Mouse (Mus musculus): ENCODE data around the gene Abcc2.
A peak's percentile ranks its signal among the peaks of the same experiment; 100 is the strongest.

Abcc2 gene

DNA sequence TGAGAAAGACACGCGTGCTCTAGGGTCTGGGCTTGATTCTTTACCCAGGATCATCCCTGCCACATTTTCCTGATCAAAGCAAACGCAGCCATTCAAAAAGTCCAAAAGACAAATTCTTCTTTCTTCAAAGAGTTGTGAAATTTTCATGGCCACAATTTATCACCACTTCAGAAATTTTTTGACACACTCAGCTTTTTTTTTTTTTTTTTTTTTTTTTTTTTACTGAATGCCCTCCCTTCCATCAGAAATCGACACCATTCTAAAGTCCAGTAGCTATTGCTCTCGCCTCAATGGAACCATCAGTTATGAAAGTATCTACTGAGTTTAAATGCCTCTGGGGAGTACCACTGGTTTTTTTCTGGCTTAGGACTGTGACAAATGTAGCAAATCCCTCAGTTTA is 1.6 kb upstream of the Abcc2 start:
- DNase-seq (ENCODE audit: low spot score): no peak

DNA sequence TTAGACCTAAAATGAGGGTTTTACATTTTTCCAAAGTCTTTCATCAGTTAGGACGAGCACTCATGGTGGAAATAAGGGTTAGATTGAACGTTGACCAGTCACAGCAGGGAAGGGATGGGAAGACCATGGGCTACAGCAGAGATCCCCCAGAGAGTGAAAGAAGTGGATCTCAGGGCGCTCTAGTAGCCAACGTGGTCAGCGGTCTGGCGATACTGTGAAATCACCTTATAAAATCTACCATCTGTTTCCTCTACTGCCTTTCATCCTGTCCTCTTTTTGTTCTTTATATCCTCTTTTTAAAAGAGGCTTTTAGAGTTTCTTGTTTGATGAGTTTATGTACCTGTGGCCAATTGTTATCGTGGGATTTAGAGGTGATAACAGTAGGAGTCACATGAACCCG is 2.8 kb downstream of the Abcc2 start:
- DNase-seq (ENCODE audit: low spot score): no peak

DNA sequence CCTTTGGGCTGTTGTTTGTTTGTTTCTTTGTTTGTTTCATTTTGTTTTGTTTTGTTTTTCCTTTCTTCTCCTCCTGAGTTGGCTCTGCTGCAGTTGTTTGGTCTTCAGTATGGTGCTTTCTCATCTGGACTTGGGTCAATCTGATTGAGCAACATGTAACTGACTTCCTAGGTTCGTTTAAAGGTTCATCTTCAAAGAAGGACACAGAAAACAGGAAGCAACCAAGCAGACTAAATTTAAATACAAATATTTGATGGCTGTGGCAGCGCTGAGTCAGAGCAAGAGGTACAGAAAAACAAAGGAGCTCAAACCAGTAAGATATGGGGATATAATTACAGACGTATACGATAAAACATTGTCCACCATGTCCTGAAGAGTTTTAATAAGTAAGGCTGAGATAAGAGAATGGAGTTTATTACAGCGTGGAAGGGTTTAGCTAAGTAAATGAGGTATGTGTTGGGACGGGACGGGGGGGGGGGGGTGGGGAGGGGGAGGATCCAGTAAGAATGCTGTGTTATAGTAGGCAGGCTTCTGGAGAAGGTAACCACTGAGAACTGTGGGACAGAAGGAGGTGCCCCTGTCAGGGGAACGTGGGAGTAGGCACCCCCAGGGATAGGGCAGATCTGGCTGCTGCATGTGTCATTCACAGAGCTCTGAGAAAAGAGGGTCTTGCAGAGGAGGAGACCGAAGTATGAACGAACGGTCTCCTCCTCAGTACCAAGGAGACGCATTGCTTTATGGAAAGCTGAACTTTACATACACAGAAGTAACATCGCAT is 4.4 kb downstream of the Abcc2 start:
- no peak for DNase-seq (ENCODE audit: low spot score)

DNA sequence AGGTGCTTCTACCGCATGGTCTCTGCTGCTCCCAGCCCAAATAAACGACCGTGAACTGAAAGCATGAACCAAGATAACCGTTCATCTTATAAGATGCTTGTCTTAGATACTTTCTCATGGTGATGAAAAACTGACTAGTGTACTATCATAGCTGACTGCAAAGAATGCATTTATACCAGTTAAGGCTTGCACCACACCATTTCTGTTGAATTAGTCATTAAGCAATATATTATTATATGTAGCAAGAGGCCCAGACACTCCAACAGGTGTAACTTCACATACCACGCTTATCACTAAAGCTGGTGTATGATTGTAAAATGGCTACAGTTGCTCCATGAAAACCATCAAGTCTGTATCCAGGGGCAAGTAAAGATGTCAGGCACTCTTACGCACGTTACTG is 7.8 kb downstream of the Abcc2 start:
- no peak for DNase-seq (ENCODE audit: low spot score)

DNA sequence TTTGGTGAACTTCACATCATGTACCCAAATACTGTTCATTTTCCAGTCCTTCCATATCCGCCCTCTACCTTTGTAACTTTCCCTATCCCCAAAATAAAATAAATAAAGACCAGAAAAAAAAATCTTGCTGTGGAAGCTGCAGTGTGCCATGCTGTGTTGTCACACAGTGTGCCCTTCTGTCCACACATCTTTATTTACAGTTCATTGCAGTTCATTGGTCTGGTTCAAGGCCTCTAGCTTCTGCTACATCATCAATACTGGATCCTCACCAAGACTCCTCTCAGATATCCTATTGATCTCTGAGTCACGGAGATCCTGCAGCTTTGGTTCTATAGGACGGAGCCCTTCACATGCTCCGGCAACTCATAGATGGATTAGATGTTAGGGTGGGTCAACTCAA is 10.5 kb downstream of the Abcc2 start:
- DNase-seq (ENCODE audit: low spot score): no peak

DNA sequence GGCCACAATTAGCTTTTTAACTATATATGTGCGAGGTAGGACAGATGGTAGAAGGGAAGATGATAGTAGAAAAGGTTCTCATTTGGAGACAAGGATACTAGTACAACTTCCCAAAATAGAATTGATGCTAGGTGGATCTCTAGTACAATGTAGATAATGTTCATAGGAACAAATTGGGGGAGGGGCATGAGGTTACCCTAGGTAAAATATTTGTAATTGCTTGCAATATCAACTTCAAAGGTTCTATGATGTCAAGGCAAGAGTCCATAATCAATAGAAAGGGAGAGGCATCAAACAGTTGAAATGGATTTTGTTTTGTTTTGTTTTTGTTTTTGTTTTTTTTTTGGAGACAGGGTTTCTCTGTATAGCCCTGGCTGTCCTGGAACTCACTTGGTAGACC is 12.0 kb downstream of the Abcc2 start:
- no peak for DNase-seq (ENCODE audit: low spot score)

DNA sequence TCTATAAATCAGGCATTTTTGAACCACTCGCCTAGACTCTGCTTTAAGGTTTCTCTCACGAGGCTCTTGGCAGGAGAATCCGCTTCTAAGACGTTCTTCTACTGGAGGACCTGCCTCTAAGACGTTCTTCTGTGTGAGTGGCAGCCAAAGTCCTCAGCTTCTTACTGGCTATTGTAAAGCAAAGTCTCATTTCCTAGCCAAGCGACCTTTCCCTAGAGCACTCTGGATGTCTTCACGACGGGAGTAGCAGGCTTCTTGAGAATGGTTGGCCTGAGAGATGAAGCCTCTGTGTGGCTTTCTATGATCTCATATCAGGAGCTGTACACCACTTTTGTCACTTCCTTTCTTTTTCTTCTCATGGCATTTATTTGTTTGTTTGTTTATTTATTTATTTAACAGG is 13.5 kb downstream of the Abcc2 start:
- DNase-seq (ENCODE audit: low spot score): peak; percentile 64

DNA sequence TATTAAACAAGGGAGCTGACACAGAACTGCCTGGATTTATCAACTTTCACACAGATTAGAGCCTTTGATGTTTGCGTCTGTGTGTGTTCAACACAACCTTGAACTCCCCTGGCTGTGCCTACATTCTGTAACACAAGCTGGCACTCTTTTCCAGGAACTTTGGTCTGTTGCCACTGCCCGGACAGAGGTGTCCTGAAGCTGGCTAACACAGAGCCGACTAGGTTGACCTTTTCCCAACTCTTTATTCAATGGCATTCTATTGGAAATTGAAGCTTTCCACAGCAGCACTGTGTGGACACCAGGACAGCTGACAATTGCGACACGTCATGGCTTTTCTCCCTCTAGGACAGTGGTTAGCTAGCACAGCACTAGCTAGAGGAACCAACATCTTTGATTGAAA is 15.2 kb downstream of the Abcc2 start:
- DNase-seq (ENCODE audit: low spot score): peak; percentile 84

DNA sequence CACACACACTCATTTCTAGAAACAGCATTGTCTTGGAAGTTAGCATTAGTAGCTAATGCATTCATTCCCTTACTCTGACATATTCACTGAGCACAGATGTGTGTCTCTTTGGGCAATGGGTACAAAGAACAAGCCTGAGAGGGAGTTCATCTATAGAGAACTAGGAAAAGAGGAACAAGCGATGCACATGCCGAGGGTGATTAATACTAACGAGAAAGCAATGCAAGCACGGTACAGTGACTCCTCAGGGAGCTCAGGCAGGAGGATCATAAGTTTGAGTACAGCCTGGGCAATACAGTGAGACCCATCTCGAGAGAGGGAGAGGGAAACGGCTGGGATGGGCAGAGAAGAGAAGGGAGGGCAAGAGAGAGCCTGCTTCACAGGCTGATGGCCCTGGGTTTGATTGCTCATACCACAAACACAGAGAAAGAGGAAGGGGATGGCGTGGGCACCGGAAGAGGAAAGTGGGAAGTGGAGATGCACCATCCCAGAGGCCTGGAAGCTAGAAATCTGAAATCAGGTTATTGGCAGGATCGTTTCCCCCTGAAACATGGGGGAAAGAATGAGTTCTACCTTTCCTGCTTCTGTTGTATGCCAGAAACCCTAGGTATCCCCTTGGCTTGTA is 19.5 kb downstream of the Abcc2 start:
- no peak for DNase-seq (ENCODE audit: low spot score)

DNA sequence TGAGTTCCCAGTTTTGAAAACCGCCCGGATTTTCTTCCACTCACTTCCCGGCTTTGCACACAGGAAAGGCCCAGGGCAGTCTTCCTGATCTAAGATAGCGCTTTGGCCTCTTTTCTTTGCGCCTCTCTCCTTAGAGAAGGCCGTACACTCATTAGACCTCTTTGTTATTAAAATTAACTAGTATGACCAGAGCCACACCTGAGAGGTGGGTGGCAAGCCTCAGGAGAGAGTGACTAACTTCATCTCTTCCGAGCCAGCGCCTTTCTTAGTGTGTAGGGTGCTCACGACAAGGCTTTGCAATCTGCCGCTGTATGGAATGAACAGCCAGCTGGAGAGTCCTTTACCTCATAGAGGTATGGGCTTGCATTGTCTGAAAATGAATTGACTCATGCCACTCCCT is 21.9 kb downstream of the Abcc2 start:
- DNase-seq (ENCODE audit: low spot score): no peak

DNA sequence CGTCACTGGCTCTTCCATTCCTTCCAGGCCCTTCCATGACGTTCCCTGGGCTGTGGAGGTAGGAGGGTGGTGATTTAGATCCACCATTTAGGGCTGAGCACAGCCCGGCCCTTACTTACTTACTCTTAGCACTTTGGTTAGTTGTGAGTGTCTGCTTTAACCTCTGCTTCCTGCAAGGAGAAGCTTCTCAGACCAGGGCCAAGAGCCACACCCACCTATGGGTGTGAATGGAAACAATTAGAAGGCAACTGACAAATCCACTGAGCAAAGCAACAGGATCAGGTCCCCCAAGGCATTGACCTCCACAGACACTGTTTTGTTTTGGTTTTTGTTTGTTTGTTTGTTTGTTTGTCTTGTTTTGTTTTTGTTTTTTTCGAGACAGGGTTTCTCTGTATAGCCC is 27.3 kb downstream of the Abcc2 start:
- DNase-seq (ENCODE audit: low spot score): no peak

DNA sequence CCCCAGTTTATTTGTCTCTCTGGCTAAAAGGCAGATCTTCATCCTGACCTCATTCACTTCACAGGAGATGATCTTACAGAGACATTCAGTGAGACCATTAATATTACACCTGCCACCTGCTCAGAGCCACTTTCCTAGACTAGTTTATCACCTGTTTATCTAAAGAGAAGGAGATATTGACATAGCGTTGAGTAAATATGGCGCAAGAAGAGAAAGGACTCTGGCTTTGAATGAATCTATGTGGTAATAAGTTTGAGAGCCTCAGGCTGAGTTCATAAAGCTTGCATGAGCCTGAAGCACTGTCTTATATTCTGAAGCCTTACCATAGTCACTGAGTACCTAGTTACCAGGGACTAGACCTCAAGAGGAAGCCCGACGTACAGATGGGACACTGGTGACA is 29.4 kb downstream of the Abcc2 start:
- DNase-seq (ENCODE audit: low spot score): no peak

DNA sequence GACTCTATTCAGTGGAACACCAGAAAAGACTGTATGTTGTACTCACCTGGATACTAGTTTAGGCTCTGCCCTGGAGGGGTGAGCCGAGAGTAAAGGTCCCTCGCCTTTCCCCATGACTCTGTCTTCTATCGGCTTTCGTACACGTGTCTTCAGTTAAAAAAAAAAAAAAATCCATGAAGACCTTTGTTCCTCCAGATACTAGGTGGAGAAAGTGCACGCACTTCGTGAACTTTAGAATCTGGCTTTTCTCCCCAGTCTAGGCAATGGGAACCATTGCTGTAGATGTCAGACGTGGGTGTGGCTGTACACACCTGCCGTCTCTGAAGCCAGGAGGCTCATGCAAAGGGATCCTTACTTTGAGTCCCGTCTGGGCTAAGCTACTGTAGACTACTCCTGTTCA is 31.3 kb downstream of the Abcc2 start:
- DNase-seq (ENCODE audit: low spot score): no peak

DNA sequence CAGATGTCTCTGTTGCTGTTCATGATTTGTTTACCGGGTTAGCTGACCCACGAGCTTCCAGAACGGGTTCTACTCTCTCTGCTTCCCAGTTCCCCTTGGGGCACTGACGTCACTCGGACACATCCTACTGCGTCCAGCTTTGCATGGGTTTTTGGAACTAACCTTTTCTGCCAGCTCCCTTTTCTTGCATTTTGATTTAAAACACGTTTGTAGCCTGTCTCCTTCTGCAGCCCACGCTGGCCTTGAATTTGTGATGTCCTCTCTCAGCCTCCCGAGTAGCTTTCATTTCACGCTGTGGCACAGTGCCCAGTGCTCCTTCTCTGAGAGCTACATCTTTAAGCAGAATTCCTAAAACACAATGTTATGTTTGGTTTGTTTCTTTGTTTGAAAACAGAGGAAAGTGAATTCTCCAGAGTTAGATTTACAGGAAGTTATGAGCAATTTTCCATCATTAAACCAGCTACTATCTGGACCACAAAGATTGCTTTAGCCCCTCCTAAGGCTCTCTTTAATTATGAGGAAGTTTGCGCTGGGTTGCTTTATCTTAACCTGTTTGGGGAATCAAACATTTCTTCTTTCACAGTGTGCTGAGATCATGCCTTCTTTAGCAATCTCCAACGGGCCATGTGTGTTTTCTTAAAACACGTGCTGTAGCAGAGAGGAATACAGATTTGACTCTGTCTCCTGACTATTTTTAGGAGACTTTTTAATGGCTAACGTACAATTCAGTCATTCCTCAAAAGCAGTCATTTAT is 33.8 kb downstream of the Abcc2 start:
- no peak for DNase-seq (ENCODE audit: low spot score)

DNA sequence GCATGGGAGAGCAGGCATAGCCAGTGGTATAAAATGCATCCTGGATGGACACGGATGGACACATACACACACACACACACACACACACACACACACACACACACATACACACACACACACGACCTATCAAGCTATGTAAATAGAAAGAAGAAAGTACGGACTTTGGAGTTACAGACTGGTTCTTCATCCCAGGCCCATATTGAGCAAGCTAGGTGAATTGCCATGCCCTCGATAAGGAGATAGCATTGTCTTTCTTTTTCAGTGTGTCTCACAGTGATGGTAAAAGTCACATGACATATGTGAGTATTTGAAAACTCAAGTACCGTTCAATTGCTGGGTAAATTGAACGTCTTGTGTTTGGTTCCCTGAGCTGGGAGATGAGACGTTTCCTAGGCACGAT is 44.9 kb downstream of the Abcc2 start:
- no peak for DNase-seq (ENCODE audit: low spot score)

DNA sequence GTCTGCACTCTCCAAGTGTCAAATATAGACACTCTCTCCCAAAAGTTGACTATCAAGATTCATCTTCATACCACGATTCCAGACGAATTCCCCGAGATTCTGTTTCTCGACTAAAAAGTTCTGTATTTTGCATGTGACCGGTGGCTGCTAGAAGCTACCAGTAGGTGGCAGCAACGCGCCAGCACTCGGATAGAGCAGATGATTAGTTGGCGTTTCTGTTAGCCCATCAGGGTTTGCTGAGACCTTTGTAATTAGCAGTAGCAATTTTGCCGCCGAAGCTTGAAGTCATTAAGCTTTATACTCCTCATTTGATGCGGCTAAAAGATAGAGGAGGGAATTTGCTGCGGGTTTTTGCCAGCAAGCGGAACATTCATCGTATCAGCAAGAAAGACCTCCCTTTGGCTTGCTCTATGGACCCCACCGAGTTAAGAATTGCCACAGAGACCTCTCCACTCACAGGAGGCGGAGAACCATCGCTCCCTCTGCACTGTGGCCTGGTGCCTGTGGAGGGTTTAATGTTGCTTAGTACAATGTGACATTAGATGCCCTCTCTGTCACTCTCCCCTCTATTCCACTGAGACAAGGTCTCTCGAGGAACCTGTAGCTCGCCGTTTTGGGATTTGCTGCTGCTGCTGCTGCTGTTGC is 50.6 kb downstream of the Abcc2 start:
- peak; percentile 69 for DNase-seq (ENCODE audit: low spot score)

DNA sequence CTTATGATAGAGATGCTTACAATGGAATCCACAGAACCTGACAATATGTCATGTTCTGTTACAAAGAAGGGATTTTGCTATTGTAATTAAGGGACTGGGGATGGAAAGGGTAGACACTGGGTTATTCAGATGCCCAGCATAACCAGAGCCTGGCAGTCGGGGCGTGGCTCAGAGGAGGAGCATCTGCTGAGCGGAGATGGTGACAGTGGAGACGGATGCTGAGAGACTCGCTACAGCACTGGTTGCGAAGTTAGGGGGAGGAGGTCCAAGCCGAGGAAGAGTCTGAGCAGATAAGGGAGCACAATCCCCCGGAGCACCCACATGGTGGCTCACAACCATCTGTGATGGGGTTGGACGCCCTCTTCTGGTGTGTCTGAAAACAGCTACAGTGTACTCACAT is 61.2 kb downstream of the Abcc2 start:
- DNase-seq (ENCODE audit: low spot score): no peak

DNA sequence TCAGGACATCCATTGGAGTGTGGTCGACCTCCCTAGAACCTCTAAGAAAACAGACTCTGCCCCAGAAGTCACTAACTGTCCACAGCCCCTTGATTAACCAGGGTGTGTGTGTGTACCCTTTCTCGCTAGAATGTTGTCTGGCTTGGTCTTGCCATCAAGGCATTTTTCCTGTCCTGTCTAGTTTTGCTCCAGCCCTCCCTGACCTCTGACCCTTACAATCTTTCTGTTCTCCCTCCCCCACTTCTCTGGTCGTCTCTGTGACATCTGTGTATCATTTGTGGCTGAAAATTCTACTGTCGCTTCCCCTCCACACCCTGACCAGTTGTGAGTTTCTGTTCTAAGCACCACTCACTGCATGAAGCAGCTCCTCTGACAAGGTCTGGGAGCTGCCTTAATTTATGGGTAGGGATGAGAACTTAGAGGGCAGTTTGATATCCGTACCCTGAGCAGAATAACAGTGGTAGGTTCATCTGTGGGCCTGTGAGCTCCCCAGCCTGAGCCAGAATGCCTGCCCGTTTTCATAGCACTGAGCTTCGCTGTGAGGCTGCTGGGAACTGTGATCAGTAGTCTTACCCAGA is 63.4 kb downstream of the Abcc2 start:
- DNase-seq (ENCODE audit: low spot score): no peak

DNA sequence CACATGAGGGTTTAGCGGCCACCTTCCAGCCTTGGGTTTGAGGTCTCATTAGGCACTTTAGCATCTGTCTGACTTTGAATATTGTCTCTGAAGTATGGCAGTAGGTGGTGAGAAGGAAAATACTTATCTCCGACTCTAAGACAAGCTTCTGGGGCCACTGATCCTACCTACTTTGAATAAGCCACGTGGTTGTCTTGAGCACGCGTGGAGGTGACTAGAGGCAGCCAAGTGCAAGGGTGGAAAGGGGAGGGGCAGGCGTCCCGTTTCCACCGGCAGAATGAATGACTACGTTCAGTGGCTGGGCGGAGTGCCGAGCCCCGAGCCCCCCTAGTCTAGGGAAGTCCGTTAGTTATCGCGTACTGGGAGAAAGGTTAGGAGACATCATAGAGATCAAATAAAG is 65.1 kb downstream of the Abcc2 start:
- no peak for DNase-seq (ENCODE audit: low spot score)

DNA sequence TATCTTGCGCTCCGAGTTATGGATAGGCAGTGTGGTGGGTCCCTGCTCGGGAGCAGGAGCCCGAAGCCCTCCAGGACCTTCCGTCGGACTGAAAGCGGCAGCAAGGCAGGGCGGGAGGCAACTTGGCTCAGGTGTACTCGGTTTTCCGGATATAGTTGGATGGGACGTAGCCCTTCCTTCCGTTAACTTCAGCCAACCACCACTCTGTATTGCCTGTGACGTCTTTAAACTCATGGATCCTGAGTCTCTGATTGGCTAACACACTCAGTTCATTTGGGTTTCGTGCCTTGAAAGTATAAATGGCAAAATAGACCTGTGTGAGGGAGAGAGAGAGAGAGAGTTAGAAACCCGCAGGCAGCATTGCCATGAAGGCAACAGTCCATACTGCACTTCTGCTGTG is 66.0 kb downstream of the Abcc2 start:
- DNase-seq (ENCODE audit: low spot score): no peak

DNA sequence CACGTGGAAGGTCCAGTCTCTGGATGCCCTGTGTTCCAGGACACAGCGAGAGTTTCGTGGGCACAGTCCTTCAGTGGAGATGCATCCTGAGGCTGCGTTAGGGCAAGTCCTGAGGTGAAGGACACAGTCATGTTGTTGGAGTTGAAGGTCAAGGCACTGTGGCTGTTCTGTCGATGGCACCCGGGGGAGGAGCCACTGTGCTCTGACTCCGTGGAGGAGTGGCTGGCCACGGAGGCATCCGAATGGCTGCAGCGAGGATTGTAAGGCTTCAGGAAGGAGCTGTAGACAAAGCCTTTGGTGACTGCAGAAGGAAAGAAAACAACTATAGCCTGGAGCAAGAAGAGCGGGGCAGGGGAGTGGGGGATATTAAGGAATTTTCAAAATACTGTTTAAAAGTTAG is 68.0 kb downstream of the Abcc2 start:
- DNase-seq (ENCODE audit: low spot score): no peak

DNA sequence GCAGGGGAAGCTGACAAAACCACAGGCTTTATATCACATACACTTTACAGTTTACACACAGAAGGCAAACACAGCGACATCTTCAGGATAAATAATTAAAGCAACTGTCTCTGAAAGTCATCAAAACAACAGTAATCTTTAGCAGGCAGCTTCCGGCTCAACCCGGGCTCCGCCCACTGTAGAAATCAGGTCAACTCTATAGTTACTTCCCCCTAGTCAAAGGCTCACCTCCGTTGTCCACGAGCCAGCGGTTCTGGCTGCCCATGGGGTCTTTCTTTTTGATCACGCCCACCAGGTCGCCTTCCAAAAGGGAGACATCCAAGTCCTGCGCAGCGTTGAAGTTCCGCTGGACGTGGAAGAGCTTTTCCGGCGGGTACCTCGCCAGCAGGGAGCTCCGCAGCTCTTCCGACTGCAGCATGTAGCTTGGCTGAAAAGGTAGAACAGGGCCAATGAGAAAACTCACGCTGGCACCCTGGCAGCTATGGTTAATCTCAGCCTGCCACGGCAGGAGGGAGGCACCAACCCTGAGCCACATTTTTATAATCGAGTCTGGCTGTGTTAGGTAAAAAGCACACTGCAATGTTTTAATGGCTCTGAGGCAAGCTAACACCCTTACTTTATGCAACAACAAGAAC is 70.1 kb downstream of the Abcc2 start:
- no peak for DNase-seq (ENCODE audit: low spot score)
